Mouse (Mus musculus): ENCODE results near the gene Tubg1. TPM values are rescaled to one million over a fixed set of nuclear protein-coding genes. Genes with fewer than 3 reads are reported as not detected.

Tubg1 gene
- 10 to 100 TPM; 23.9 to 25.6 TPM for total RNA-seq (2021)
- long read RNA-seq, experiment 1, transcript Tubg1-201 (11 exons, 1,802 nt), result major isoform, 43 of 46 reads
- long read RNA-seq, experiment 1, partial matches to known transcripts, result 1 of 46 reads
- long read RNA-seq, experiment 1, other reads (novel, unspliced or antisense), result 2 of 46 reads
- long read RNA-seq, experiment 2, transcript Tubg1-201 (11 exons, 1,802 nt), result major isoform, 22 of 25 reads
- long read RNA-seq, experiment 2, partial matches to known transcripts, result 2 of 25 reads
- long read RNA-seq, experiment 2, other reads (novel, unspliced or antisense), result 1 of 25 reads

- peak; percentile 98 to 99 for DNase-seq
Observed at GRCm38 (mm10) chr11:101119761-101120544, at the start of gene Tubg1, which contains the start of gene Retreg3. Gene Tubg1 (plus strand): TSS chr11:101119938. Gene Retreg3 (minus strand): TSS chr11:101119893.

- no peak for DNase-seq
Observed at GRCm38 (mm10) chr11:101070189-101070527, 49.6 kb upstream of the Tubg1 start.

GRCm38 (mm10) chr11:101070987-101071386, 48.8 kb upstream of the Tubg1 start:
- no peak for DNase-seq

- DNase-seq, result no peak
Observed at GRCm38 (mm10) chr11:101071810-101072428, 47.8 kb upstream of the Tubg1 start.

GRCm38 (mm10) chr11:101078121-101078520, 41.6 kb upstream of the Tubg1 start, which contains the start of gene Hsd17b1:
Gene Hsd17b1 (plus strand): TSS chr11:101078411.
- no peak for DNase-seq

GRCm38 (mm10) chr11:101079746-101080145, 40.0 kb upstream of the Tubg1 start:
- no peak for DNase-seq

- no peak for DNase-seq
Observed at GRCm38 (mm10) chr11:101080421-101080820, 39.3 kb upstream of the Tubg1 start.

GRCm38 (mm10) chr11:101081659-101082058, 38.1 kb upstream of the Tubg1 start:
- no peak for DNase-seq

GRCm38 (mm10) chr11:101082208-101083082, 37.3 kb upstream of the Tubg1 start, which contains the start of gene Coasy:
Gene Coasy (plus strand): TSS chr11:101082565.
- DNase-seq, result peak; percentile 92

GRCm38 (mm10) chr11:101083083-101083697, 36.5 kb upstream of the Tubg1 start:
- DNase-seq, result no peak

GRCm38 (mm10) chr11:101084246-101084645, 35.5 kb upstream of the Tubg1 start:
- no peak for DNase-seq

GRCm38 (mm10) chr11:101084811-101085210, 34.9 kb upstream of the Tubg1 start:
- DNase-seq, result peak in 1 of 2 experiments; percentile 1

GRCm38 (mm10) chr11:101085617-101086322, 34.0 kb upstream of the Tubg1 start:
- DNase-seq, result peak in 1 of 2 experiments; percentile 3

- DNase-seq, result peak in 1 of 2 experiments; percentile 19
Observed at GRCm38 (mm10) chr11:101086323-101086674, 33.4 kb upstream of the Tubg1 start.

- peak; percentile 93 to 96 for DNase-seq
Observed at GRCm38 (mm10) chr11:101086756-101087681, 32.7 kb upstream of the Tubg1 start, which contains the start of gene Mlx. Gene Mlx (plus strand): TSS chr11:101087277.

- peak in 1 of 2 experiments; percentile 36 for DNase-seq
Observed at GRCm38 (mm10) chr11:101087682-101088055, 32.1 kb upstream of the Tubg1 start.

- no peak for DNase-seq
Observed at GRCm38 (mm10) chr11:101089931-101090330, 29.8 kb upstream of the Tubg1 start.

- DNase-seq, result no peak
Observed at GRCm38 (mm10) chr11:101094930-101095313, 24.8 kb upstream of the Tubg1 start.

GRCm38 (mm10) chr11:101095314-101096024, 24.3 kb upstream of the Tubg1 start, which contains the start of gene Psmc3ip:
Gene Psmc3ip (minus strand): TSS chr11:101095436.
- peak; percentile 98 for DNase-seq
